Mouse (Mus musculus) 3T3-L1 (cell line): ENCODE data around the gene Enthd1.

ENCODE experiments used
- DNase-seq: peaks from one replicate; pipeline ENCODE4 v3.0.0-alpha.2; 2015; ENCODE audit warnings: low read depth, low spot score

Gene Enthd1

GRCm38 (mm10) chr15:80410661-80411060, 154.3 kb downstream of the Enthd1 start:
- DNase-seq: no peak

- no peak for DNase-seq
These were observed 157.1 kb downstream of the Enthd1 start for GRCm38 (mm10) chr15:80407873-80408272.
